Mouse (Mus musculus): Measurements from ENCODE around the gene Pgbd5.

DNA sequence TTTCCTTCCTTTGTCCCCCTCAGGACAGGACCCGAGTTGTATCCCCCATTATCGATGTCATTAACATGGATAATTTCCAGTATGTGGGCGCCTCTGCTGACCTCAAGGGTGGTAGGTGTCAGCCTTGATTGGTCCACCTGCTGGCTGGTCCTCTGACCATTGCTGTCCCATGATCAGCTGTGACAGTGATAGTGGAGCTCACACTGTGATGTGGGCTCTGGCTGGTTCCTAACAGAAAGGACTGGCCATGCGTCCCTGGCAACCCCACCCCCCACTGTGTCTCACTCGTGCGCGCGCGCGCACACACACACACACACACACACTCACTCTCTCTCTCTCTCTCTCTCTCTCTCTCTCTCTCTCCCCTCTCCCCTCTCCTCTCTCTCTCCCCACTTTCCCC lies 109.8 kb downstream of the Pgbd5 start:
- TF ChIP-seq CTCF (IDR thresholded peaks at IDR 0.05; ENCODE audit: extremely low read depth, insufficient read depth, insufficient read length, insufficient replicate concordance) = no peak
- no peak for TF ChIP-seq POLR2A (IDR thresholded peaks at IDR 0.05; ENCODE audit: low read depth, low read length)

All from spleen, adult 2 months (tissue).